10 mouse cellular contexts compared by ENCODE assay signal in the genomic region with DNA sequence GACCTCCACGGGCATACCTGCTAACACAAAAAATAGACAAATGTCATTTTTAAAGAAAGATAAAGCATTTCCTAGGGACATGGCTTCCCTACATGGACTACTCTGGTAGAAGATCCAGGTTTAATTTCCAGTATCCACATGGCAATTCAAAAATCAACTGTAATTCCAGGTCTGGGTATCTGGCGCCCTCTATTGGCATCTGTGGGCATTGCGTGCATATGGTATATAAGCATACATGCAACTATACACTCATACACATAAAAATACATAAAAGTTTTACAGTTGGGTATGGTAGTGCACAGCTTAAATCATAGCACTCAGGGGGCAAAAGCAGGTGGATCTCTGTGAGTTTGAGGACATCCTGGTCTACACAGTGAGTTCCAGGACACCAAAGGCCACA. TPM values are rescaled to one million over a fixed set of nuclear protein-coding genes. Genes with fewer than 3 reads are reported as not detected.
DNase-seq lines count a peak whose midpoint lies in the region; ATAC-seq and TF ChIP-seq lines count a peak whose summit lies in the region.
"Had no signal": no experiment of that assay in that cellular context is flagged by ENCODE, and none has a peak within 500 bp of the region (broad histone marks: within the 10 kb centered on the region; RNA-seq: fewer than 3 reads in every experiment).

No protein-coding gene starts in this region.

- no peak overlapping the region for H3K4me2 ChIP-seq in heart, postnatal 0 days (ENCODE audit: low read depth, low read length)
- no peak overlapping the region for H3K4me2 ChIP-seq in limb, embryonic 11.5 days (ENCODE audit: low read depth, severe bottlenecking)

- no peaks in the 10 kb centered on the region for H3K4me1 ChIP-seq in heart, postnatal 0 days (ENCODE audit: control insufficient read depth, insufficient read depth)
- H3K4me1 ChIP-seq in limb, embryonic 11.5 days (ENCODE audit: control insufficient read depth, insufficient read depth, low read length), result no peaks in the 10 kb centered on the region

- no peak for DNase-seq in heart, postnatal 0 days (ENCODE audit: low spot score)
- DNase-seq in heart, adult 11 months, result no peak
- DNase-seq in right cerebral cortex, adult 2 months (ENCODE audit: low spot score in 2 of 2), result peak; percentile 16 to 36
- DNase-seq in right cerebral cortex, postnatal 25 days, result no peak
- DNase-seq in c-Kit-positive CD71-positive TER-119-positive erythroid progenitor cells, embryonic 14.5 days (ENCODE audit: low spot score), result peak; percentile 25
- DNase-seq in limb, embryonic 11.5 days (ENCODE audit: low spot score), result peak; percentile 51
- no peak for DNase-seq in yolk sac, embryonic 10.5 days (ENCODE audit: low spot score)

- no peak overlapping the region for H3K9ac ChIP-seq in heart, postnatal 0 days (replicated peaks; ENCODE audit: low read depth, low read length)
- H3K9ac ChIP-seq in limb, embryonic 11.5 days (ENCODE audit: low read length), result no peak overlapping the region

- 0 out of 2 replicates have a peak, but pooled peaks cover 3% of the 10 kb centered on the region for H3K9me3 ChIP-seq in heart, postnatal 0 days (replicated peaks; ENCODE audit: control insufficient read depth, low read length)
- H3K9me3 ChIP-seq in limb, embryonic 11.5 days (ENCODE audit: control insufficient read depth, low read length), result no peaks in the 10 kb centered on the region

- no peak for TF ChIP-seq EP300 in heart, postnatal 0 days (IDR thresholded peaks at IDR 0.05; ENCODE audit: low read depth)

- ATAC-seq in heart, postnatal 0 days (ENCODE audit: insufficient read depth, low read depth), result no peak
- no peak for ATAC-seq in limb, embryonic 11.5 days (ENCODE audit: insufficient number of reproducible peaks, low FRiP score, low TSS enrichment, low read depth)
- no peak for ATAC-seq in erythroid progenitor cell, adult 5-6 weeks (replicated peaks; ENCODE audit: low FRiP score, poor library complexity, severe bottlenecking)

- WGBS in heart, postnatal 0 days, result 53% methylated on average over 3 of the region's 3 CpGs
- 60% methylated on average over 3 of the region's 3 CpGs for WGBS in limb, embryonic 11.5 days

- H3K36me3 ChIP-seq in heart, postnatal 0 days (replicated peaks; ENCODE audit: control insufficient read depth, insufficient read depth, low read length), result no peaks in the 10 kb centered on the region
- no peaks in the 10 kb centered on the region for H3K36me3 ChIP-seq in limb, embryonic 11.5 days (ENCODE audit: control insufficient read depth, insufficient read depth, low read length)

- no peak overlapping the region for H3K4me3 ChIP-seq in heart, postnatal 0 days (ENCODE audit: low read depth, low read length)
- H3K4me3 ChIP-seq in limb, embryonic 11.5 days (ENCODE audit: low read depth, low read length), result no peak overlapping the region

- no peaks in the 10 kb centered on the region for H3K27me3 ChIP-seq in heart, postnatal 0 days (ENCODE audit: control insufficient read depth, insufficient read depth, low read length)
- H3K27me3 ChIP-seq in limb, embryonic 11.5 days (ENCODE audit: control insufficient read depth, insufficient read depth, low read length), result no peaks in the 10 kb centered on the region

- H3K27ac ChIP-seq in heart, postnatal 0 days (ENCODE audit: low read depth), result no peak overlapping the region
- no peak overlapping the region for H3K27ac ChIP-seq in limb, embryonic 11.5 days (replicated peaks; ENCODE audit: low read depth, low read length)

- TF ChIP-seq CTCF in heart, postnatal 0 days (IDR thresholded peaks at IDR 0.05; ENCODE audit: low read depth), result peak; percentile 52

RNA-seq across cellular contexts. Expression of gene Izumo2, which starts 4.2 kb away (rescaled TPM):
- not detected in 2 replicates for total RNA-seq in heart, postnatal 0 days (2014; rRNA removed; ENCODE audit: low replicate concordance)
- not detected in 2 replicates for polyA plus RNA-seq in heart, postnatal 0 days (2015; fragmentation: Nextera tagmentation; extraction: Ambion mirVana)
- not detected in 2 replicates for polyA plus RNA-seq in limb, embryonic 11.5 days (2014; fragmentation: Nextera tagmentation; extraction: Ambion mirVana)
- total RNA-seq in erythroid progenitor cell, adult 5-6 weeks (2015; ENCODE audit: low replicate concordance), result not detected in 2 replicates
- not detected in 2 replicates for total RNA-seq in erythroid progenitor cell, adult 5-6 weeks (2017; ENCODE audit: low replicate concordance)
- total RNA-seq: heart, postnatal 36 days had no signal
- polyA plus RNA-seq: stomach, embryonic 16.5 days had no signal

RNA-seq across cellular contexts. Expression of gene Myh14, which starts 33.7 kb away (rescaled TPM):
- 2.9 TPM in 2 replicates for total RNA-seq in heart, postnatal 0 days (2014; rRNA removed; ENCODE audit: low replicate concordance)
- polyA plus RNA-seq in heart, postnatal 0 days (2015; fragmentation: Nextera tagmentation; extraction: Ambion mirVana), result 0.89 and 1.4 TPM in 2 replicates
- polyA plus RNA-seq in limb, embryonic 11.5 days (2014; fragmentation: Nextera tagmentation; extraction: Ambion mirVana), result 1.9 and 2.1 TPM in 2 replicates
- total RNA-seq in erythroid progenitor cell, adult 5-6 weeks (2015; ENCODE audit: low replicate concordance), result not detected in 2 replicates
- 0.08 TPM in 1 of 2 replicates, not detected in the other for total RNA-seq in erythroid progenitor cell, adult 5-6 weeks (2017; ENCODE audit: low replicate concordance)

RNA-seq across cellular contexts. Expression of gene Vrk3, which starts 43.9 kb away (rescaled TPM):
- total RNA-seq in heart, postnatal 0 days (2014; rRNA removed; ENCODE audit: low replicate concordance), result 25.7 and 31.7 TPM in 2 replicates
- 28.7 and 32.9 TPM in 2 replicates for polyA plus RNA-seq in heart, postnatal 0 days (2015; fragmentation: Nextera tagmentation; extraction: Ambion mirVana)
- 36.8 and 38.2 TPM in 2 replicates for polyA plus RNA-seq in limb, embryonic 11.5 days (2014; fragmentation: Nextera tagmentation; extraction: Ambion mirVana)
- total RNA-seq in erythroid progenitor cell, adult 5-6 weeks (2015; ENCODE audit: low replicate concordance), result 36.0 and 58.7 TPM in 2 replicates
- total RNA-seq in erythroid progenitor cell, adult 5-6 weeks (2017; ENCODE audit: low replicate concordance), result 23.4 and 41.2 TPM in 2 replicates

RNA-seq across cellular contexts. Expression of gene Zfp473, which starts 46.5 kb away (rescaled TPM):
- total RNA-seq in heart, postnatal 0 days (2014; rRNA removed; ENCODE audit: low replicate concordance), result 0.46 TPM in 1 of 2 replicates, not detected in the other
- polyA plus RNA-seq in heart, postnatal 0 days (2015; fragmentation: Nextera tagmentation; extraction: Ambion mirVana), result 0.15 TPM in 2 replicates
- 3.2 and 3.8 TPM in 2 replicates for polyA plus RNA-seq in limb, embryonic 11.5 days (2014; fragmentation: Nextera tagmentation; extraction: Ambion mirVana)
- total RNA-seq in erythroid progenitor cell, adult 5-6 weeks (2015; ENCODE audit: low replicate concordance), result 1.1 and 4.6 TPM in 2 replicates
- total RNA-seq in erythroid progenitor cell, adult 5-6 weeks (2017; ENCODE audit: low replicate concordance), result 3.3 and 11.9 TPM in 2 replicates

Comparison
In these comparisons a context has a peak if more than half of its experiments do, and no peak if none do; other contexts are left out.
1. DNase-seq: peak in right cerebral cortex, adult 2 months (2 of 2), c-Kit-positive CD71-positive TER-119-positive erythroid progenitor cells, embryonic 14.5 days (single experiment) and limb, embryonic 11.5 days (single experiment); none in heart, postnatal 0 days (single experiment), heart, adult 11 months (single experiment), right cerebral cortex, postnatal 25 days (single experiment) and yolk sac, embryonic 10.5 days (single experiment).